Mouse (Mus musculus) bone marrow, adult 2 months (tissue): ENCODE data around the gene Mtrf1l. TPM values are rescaled to one million over a fixed set of nuclear protein-coding genes. Genes with fewer than 3 reads are reported as not detected.
A peak's percentile ranks its signal among the peaks of the same experiment; 100 is the strongest.

Experiments
- H3K27ac ChIP-seq: fragments of 200-500 bp; 2 replicates; pipeline ENCODE4 v1.5.1; 2012; ENCODE audit warnings: low read depth, mild to moderate bottlenecking, control low read depth, inconsistent platforms, low read length; ENCODE audit not compliant: control insufficient read depth, poor library complexity, insufficient read depth
- H3K4me1 ChIP-seq: fragments of 200-500 bp; 2 replicates; pipeline ENCODE4 v1.6.1; 2011; ENCODE audit warnings: low read length; ENCODE audit not compliant: control insufficient read depth, insufficient read depth
- H3K4me3 ChIP-seq: fragments of 200-500 bp; replicated peaks from 2 replicates; pipeline ENCODE3; 2011; ENCODE audit warnings: mild to moderate bottlenecking, low read depth, low read length, control low read depth; ENCODE audit not compliant: control insufficient read depth
- CTCF ChIP-seq: fragments of 200-500 bp; IDR thresholded peaks from 2 replicates; pipeline ENCODE4 v1.5.1; 2011; ENCODE audit warnings: low read length, control low read depth; ENCODE audit not compliant: control insufficient read depth, insufficient read depth
- POLR2A ChIP-seq: fragments of 200-500 bp; IDR thresholded peaks from 2 replicates; pipeline ENCODE4 v1.6.1; 2011; ENCODE audit warnings: low read depth, mild to moderate bottlenecking, control low read depth, low read length, borderline replicate concordance; ENCODE audit not compliant: control insufficient read depth
- WGBS: fragments of 180-500 bp; shearing (Covaris S2); methylation state at CpG from one replicate; pipeline ENCODE4 v1.1.7; 2018; 5-methylcytosine and 5-hydroxymethylcytosine counted together
- polyA plus RNA-seq: library from polyadenylated mRNA; stranded (reverse); fragments of >200 nt; gene quantifications from 2 replicates; pipeline ENCODE4 v1.2.4, GENCODE M21; 2011; ENCODE audit warnings: low replicate concordance; ENCODE audit not compliant: missing spikeins, insufficient read depth, insufficient read length

The Mtrf1l gene
- polyA plus RNA-seq, 1 experiment: 27.6 TPM

- no peak for TF ChIP-seq CTCF
- TF ChIP-seq POLR2A: no peak
- Histone ChIP-seq H3K4me3 (no peak overlapping the region), H3K4me1 (no peaks in the 10 kb centered on the region), H3K27ac (no peak overlapping the region)
- 93% methylated on average over 11 of the region's 11 CpGs for WGBS
Measured at GRCm38 (mm10) chr10:5813724-5814123, 10.0 kb downstream of the Mtrf1l start.

GRCm38 (mm10) chr10:5807683-5808082, 16.0 kb downstream of the Mtrf1l start:
- H3K4me3 ChIP-seq: no peak overlapping the region
- no peak for TF ChIP-seq CTCF
- TF ChIP-seq POLR2A: no peak
- no peaks in the 10 kb centered on the region; the same call in 1 of the 2 replicates for H3K4me1 ChIP-seq
- H3K27ac ChIP-seq: no peak overlapping the region
- WGBS: 8% methylated on average over 2 of the region's 2 CpGs

- Histone ChIP-seq H3K4me1 (no peaks in the 10 kb centered on the region; the same call in 1 of the 2 replicates), H3K27ac (no peak overlapping the region)
- WGBS: 12% methylated on average over 4 of the region's 4 CpGs
Measured at GRCm38 (mm10) chr10:5806996-5807395, 16.7 kb downstream of the Mtrf1l start.

GRCm38 (mm10) chr10:5806416-5806815, 17.3 kb downstream of the Mtrf1l start:
- Histone ChIP-seq H3K4me1 (no peaks in the 10 kb centered on the region; the same call in 1 of the 2 replicates), H3K27ac (peak overlapping the region; percentile 93), H3K4me3 (peak overlapping the region; percentile 83)
- TF ChIP-seq POLR2A: no peak
- no peak for TF ChIP-seq CTCF
- 4% methylated on average over 8 of the region's 8 CpGs for WGBS

More at GRCm38 (mm10) chr10:5806996-5807395, 16.7 kb downstream of the Mtrf1l start:
- H3K4me3 ChIP-seq: peak overlapping the region; percentile 20
- TF ChIP-seq CTCF (no peak), POLR2A (no peak)

- WGBS: under 1% methylated on average over 43 of the region's 43 CpGs
- H3K4me1 ChIP-seq: no peaks in the 10 kb centered on the region; the same call in 1 of the 2 replicates
- peak overlapping the region; percentile 93 for H3K27ac ChIP-seq
- TF ChIP-seq POLR2A: peak; percentile 89
- TF ChIP-seq CTCF: no peak
- peak overlapping the region; percentile 83 for H3K4me3 ChIP-seq
Measured at GRCm38 (mm10) chr10:5805731-5806307, 17.9 kb downstream of the Mtrf1l start.

- Histone ChIP-seq H3K27ac (peak within 1 kb of the TSS; percentile 93), H3K4me3 (peak within 1 kb of the TSS; percentile 96), H3K4me1 (no peaks in the 10 kb centered on the region; the same call in 1 of the 2 replicates)
- WGBS: under 1% methylated on average over 42 of the region's 42 CpGs
- TF ChIP-seq CTCF: no peak
- TF ChIP-seq POLR2A: peak; percentile 82; the same call in 1 of the 2 replicates
Measured at GRCm38 (mm10) chr10:5805243-5805730, 18.4 kb downstream of the Mtrf1l start, which contains the start of gene Fbxo5. Gene Fbxo5 (minus strand): TSS chr10:5805600.

GRCm38 (mm10) chr10:5804691-5805156, 19.0 kb downstream of the Mtrf1l start:
- TF ChIP-seq POLR2A: no peak
- TF ChIP-seq CTCF: no peak
- peak overlapping the region; percentile 88 for H3K27ac ChIP-seq
- WGBS: under 1% methylated on average over 24 of the region's 24 CpGs
- no peaks in the 10 kb centered on the region; the same call in 1 of the 2 replicates for H3K4me1 ChIP-seq
- H3K4me3 ChIP-seq: peak overlapping the region; percentile 96

- Histone ChIP-seq H3K4me1 (no peaks in the 10 kb centered on the region; the same call in 1 of the 2 replicates), H3K4me3 (peak overlapping the region; percentile 73), H3K27ac (no peak overlapping the region)
- 4% methylated on average over 1 of the region's 1 CpGs for WGBS
- TF ChIP-seq POLR2A: no peak
- TF ChIP-seq CTCF: no peak
Measured at GRCm38 (mm10) chr10:5803739-5804138, 20.0 kb downstream of the Mtrf1l start.

GRCm38 (mm10) chr10:5802866-5803265, 20.8 kb downstream of the Mtrf1l start:
- Histone ChIP-seq H3K4me1 (no peaks in the 10 kb centered on the region; the same call in 1 of the 2 replicates), H3K27ac (no peak overlapping the region), H3K4me3 (peak overlapping the region; percentile 82)
- TF ChIP-seq POLR2A (no peak), CTCF (no peak)
- WGBS: 23% methylated on average over 6 of the region's 6 CpGs
